Mouse (Mus musculus): ENCODE measurements around the gene Bach1. TPM values are rescaled to one million over a fixed set of nuclear protein-coding genes. Genes with fewer than 3 reads are reported as not detected.

The Bach1 gene
- polyA plus RNA-seq, 1 experiment = 7.6 TPM

- peaks cover 19% of the 10 kb centered on the region for H3K36me3 ChIP-seq (ENCODE audit: control insufficient read depth, insufficient read depth, low read length)
- no peak overlapping the region for H3K4me3 ChIP-seq (ENCODE audit: extremely low read depth, insufficient read depth, insufficient read length)
- H3K27ac ChIP-seq (ENCODE audit: insufficient read depth, low read length) = no peak overlapping the region
- WGBS = 41% methylated on average over 15 of the region's 15 CpGs
- H3K27me3 ChIP-seq (ENCODE audit: control insufficient read depth, insufficient read depth, low read length) = no peaks in the 10 kb centered on the region
- DNase-seq (ENCODE audit: low read depth in 1 of 2, low spot score in 2 of 2) = no peak
- TF ChIP-seq CTCF (IDR thresholded peaks at IDR 0.05; ENCODE audit: extremely low read depth, insufficient read depth, insufficient read length, insufficient replicate concordance) (no peak), POLR2A (IDR thresholded peaks at IDR 0.05; ENCODE audit: low read depth, low read length) (no peak)
- peaks cover 2% of the 10 kb centered on the region; the same call in 1 of the 2 replicates for H3K4me1 ChIP-seq (ENCODE audit: control insufficient read depth, insufficient read depth, insufficient read length)
Observed at GRCm38 (mm10) chr16:87723479-87723878, 24.7 kb downstream of the Bach1 start.

DNA sequence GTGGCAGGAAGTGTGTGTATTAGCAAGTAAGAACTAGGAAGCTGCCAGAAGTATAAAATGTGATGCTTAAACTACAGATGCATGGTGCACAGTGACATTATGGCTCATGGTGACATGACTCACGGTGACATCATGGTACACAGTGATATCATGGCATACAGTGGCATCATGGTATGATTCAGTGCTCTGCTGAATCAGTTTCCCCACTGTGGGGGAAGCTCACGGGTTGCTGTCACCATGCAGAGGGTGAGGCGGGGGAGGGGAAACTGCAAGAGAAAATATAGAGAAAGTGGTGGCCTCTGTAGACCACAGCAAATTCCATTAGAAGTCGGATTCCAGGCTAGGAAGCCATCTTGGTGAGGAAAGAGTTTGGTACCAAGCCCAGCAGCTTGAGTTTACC lies 26.1 kb downstream of the Bach1 start:
- TF ChIP-seq CTCF (IDR thresholded peaks at IDR 0.05; ENCODE audit: extremely low read depth, insufficient read depth, insufficient read length, insufficient replicate concordance) (no peak), POLR2A (IDR thresholded peaks at IDR 0.05; ENCODE audit: low read depth, low read length) (no peak)
- 88% methylated on average over 4 of the region's 4 CpGs for WGBS
- DNase-seq (ENCODE audit: low read depth in 1 of 2, low spot score in 2 of 2) = no peak
- no peak overlapping the region for H3K27ac ChIP-seq (ENCODE audit: insufficient read depth, low read length)
- H3K4me3 ChIP-seq (ENCODE audit: extremely low read depth, insufficient read depth, insufficient read length) = no peak overlapping the region
- H3K4me1 ChIP-seq (ENCODE audit: control insufficient read depth, insufficient read depth, insufficient read length) = peaks cover 2% of the 10 kb centered on the region; the same call in 1 of the 2 replicates
- H3K27me3 ChIP-seq (ENCODE audit: control insufficient read depth, insufficient read depth, low read length) = no peaks in the 10 kb centered on the region
- peaks cover 21% of the 10 kb centered on the region for H3K36me3 ChIP-seq (ENCODE audit: control insufficient read depth, insufficient read depth, low read length)

- WGBS = 77% methylated on average over 5 of the region's 5 CpGs
- Histone ChIP-seq H3K4me1 (ENCODE audit: control insufficient read depth, insufficient read depth, insufficient read length) (peaks cover 2% of the 10 kb centered on the region; the same call in 1 of the 2 replicates), H3K27me3 (ENCODE audit: control insufficient read depth, insufficient read depth, low read length) (no peaks in the 10 kb centered on the region), H3K4me3 (ENCODE audit: extremely low read depth, insufficient read depth, insufficient read length) (no peak overlapping the region), H3K27ac (ENCODE audit: insufficient read depth, low read length) (no peak overlapping the region), H3K36me3 (ENCODE audit: control insufficient read depth, insufficient read depth, low read length) (peaks cover 21% of the 10 kb centered on the region)
- TF ChIP-seq CTCF (IDR thresholded peaks at IDR 0.05; ENCODE audit: extremely low read depth, insufficient read depth, insufficient read length, insufficient replicate concordance) (no peak), POLR2A (IDR thresholded peaks at IDR 0.05; ENCODE audit: low read depth, low read length) (no peak)
- DNase-seq (ENCODE audit: low read depth in 1 of 2, low spot score in 2 of 2) = no peak
Observed at GRCm38 (mm10) chr16:87725241-87725640, 26.5 kb downstream of the Bach1 start.

- TF ChIP-seq POLR2A (IDR thresholded peaks at IDR 0.05; ENCODE audit: low read depth, low read length) = no peak
- TF ChIP-seq CTCF (IDR thresholded peaks at IDR 0.05; ENCODE audit: extremely low read depth, insufficient read depth, insufficient read length, insufficient replicate concordance) = no peak
- Histone ChIP-seq H3K36me3 (ENCODE audit: control insufficient read depth, insufficient read depth, low read length) (peaks cover 27% of the 10 kb centered on the region), H3K27me3 (ENCODE audit: control insufficient read depth, insufficient read depth, low read length) (no peaks in the 10 kb centered on the region), H3K27ac (ENCODE audit: insufficient read depth, low read length) (peak overlapping the region; percentile 52; the same call in 1 of the 2 replicates), H3K4me1 (ENCODE audit: control insufficient read depth, insufficient read depth, insufficient read length) (peaks cover 2% of the 10 kb centered on the region; the same call in 1 of the 2 replicates), H3K4me3 (ENCODE audit: extremely low read depth, insufficient read depth, insufficient read length) (peak overlapping the region; percentile 38; the same call in 1 of the 2 replicates)
- 58% methylated on average over 21 of the region's 21 CpGs for WGBS
- no peak for DNase-seq (ENCODE audit: low read depth in 1 of 2, low spot score in 2 of 2)
Observed at GRCm38 (mm10) chr16:87725963-87726362, 27.2 kb downstream of the Bach1 start.

DNA sequence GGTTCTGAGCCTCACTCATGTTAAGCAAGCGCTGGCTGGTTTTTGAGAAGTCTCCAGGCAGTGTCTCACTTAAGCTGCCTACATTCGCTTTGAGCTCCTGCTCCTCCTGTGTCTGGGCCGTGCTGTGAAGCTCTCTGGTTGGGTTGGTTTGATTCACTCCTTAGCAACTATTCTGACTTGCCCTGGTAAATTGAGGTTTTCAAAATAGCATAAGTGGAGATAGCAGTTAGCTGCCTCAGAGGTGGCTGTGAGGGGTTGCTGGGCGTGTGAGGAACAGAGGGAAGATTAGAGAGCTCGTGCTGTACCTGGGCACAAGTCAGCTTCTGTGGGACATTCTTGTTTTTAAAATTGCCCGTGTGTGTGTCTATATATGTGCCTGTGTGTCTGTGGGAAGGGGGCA lies 27.6 kb downstream of the Bach1 start:
- H3K4me1 ChIP-seq (ENCODE audit: control insufficient read depth, insufficient read depth, insufficient read length) = peaks cover 2% of the 10 kb centered on the region; the same call in 1 of the 2 replicates
- DNase-seq (ENCODE audit: low read depth in 1 of 2, low spot score in 2 of 2) = no peak
- H3K27me3 ChIP-seq (ENCODE audit: control insufficient read depth, insufficient read depth, low read length) = no peaks in the 10 kb centered on the region
- 61% methylated on average over 6 of the region's 6 CpGs for WGBS
- TF ChIP-seq CTCF (IDR thresholded peaks at IDR 0.05; ENCODE audit: extremely low read depth, insufficient read depth, insufficient read length, insufficient replicate concordance) (no peak), POLR2A (IDR thresholded peaks at IDR 0.05; ENCODE audit: low read depth, low read length) (no peak)
- peaks cover 27% of the 10 kb centered on the region for H3K36me3 ChIP-seq (ENCODE audit: control insufficient read depth, insufficient read depth, low read length)
- H3K4me3 ChIP-seq (ENCODE audit: extremely low read depth, insufficient read depth, insufficient read length) = peak overlapping the region; percentile 38; the same call in 1 of the 2 replicates
- peak overlapping the region; percentile 52; the same call in 1 of the 2 replicates for H3K27ac ChIP-seq (ENCODE audit: insufficient read depth, low read length)

DNA sequence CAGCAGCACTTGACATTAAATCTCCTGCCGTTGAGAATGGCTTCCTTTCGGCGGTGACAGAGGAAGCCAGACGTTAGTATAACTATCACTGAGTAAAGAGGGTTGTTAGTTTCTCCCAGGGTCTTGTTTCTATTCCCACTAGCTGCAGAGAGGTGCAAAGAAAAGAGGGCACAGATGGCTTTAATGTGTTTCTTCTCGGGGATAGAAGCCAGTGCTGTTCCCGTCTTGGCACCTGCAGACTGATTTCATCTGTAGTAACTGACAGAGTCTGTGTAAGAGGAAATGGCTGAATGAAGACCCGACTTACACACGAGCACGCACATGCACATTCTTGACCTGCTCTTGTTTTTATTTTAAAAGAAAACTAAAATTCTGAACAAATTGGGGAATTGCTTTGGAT lies 28.5 kb downstream of the Bach1 start:
- Histone ChIP-seq H3K27ac (ENCODE audit: insufficient read depth, low read length) (no peak overlapping the region), H3K4me3 (ENCODE audit: extremely low read depth, insufficient read depth, insufficient read length) (no peak overlapping the region), H3K27me3 (ENCODE audit: control insufficient read depth, insufficient read depth, low read length) (no peaks in the 10 kb centered on the region), H3K36me3 (ENCODE audit: control insufficient read depth, insufficient read depth, low read length) (peaks cover 27% of the 10 kb centered on the region), H3K4me1 (ENCODE audit: control insufficient read depth, insufficient read depth, insufficient read length) (peaks cover 2% of the 10 kb centered on the region; the same call in 1 of the 2 replicates)
- 24% methylated on average over 9 of the region's 9 CpGs for WGBS
- no peak for TF ChIP-seq CTCF (IDR thresholded peaks at IDR 0.05; ENCODE audit: extremely low read depth, insufficient read depth, insufficient read length, insufficient replicate concordance)
- no peak for TF ChIP-seq POLR2A (IDR thresholded peaks at IDR 0.05; ENCODE audit: low read depth, low read length)
- DNase-seq (ENCODE audit: low read depth in 1 of 2, low spot score in 2 of 2) = no peak

- 81% methylated on average over 14 of the region's 14 CpGs for WGBS
- peaks cover 2% of the 10 kb centered on the region; the same call in 1 of the 2 replicates for H3K4me1 ChIP-seq (ENCODE audit: control insufficient read depth, insufficient read depth, insufficient read length)
- peaks cover 24% of the 10 kb centered on the region for H3K36me3 ChIP-seq (ENCODE audit: control insufficient read depth, insufficient read depth, low read length)
- H3K27ac ChIP-seq (ENCODE audit: insufficient read depth, low read length) = no peak overlapping the region
- TF ChIP-seq CTCF (IDR thresholded peaks at IDR 0.05; ENCODE audit: extremely low read depth, insufficient read depth, insufficient read length, insufficient replicate concordance) (no peak), POLR2A (IDR thresholded peaks at IDR 0.05; ENCODE audit: low read depth, low read length) (no peak)
- no peak overlapping the region for H3K4me3 ChIP-seq (ENCODE audit: extremely low read depth, insufficient read depth, insufficient read length)
- no peak for DNase-seq (ENCODE audit: low read depth in 1 of 2, low spot score in 2 of 2)
- H3K27me3 ChIP-seq (ENCODE audit: control insufficient read depth, insufficient read depth, low read length) = no peaks in the 10 kb centered on the region
Observed at GRCm38 (mm10) chr16:87727918-87728317, 29.2 kb downstream of the Bach1 start.

Measured in spleen, adult 2 months (tissue).